Mouse (Mus musculus) forebrain, postnatal 0 days (tissue): Measurements from ENCODE around the gene Gpbar1. TPM values are rescaled to one million over a fixed set of nuclear protein-coding genes. Genes with fewer than 3 reads are reported as not detected.

Source experiments
- ATAC-seq: fragments of 200-750 bp; cut with Nextera tagmentation; 2 replicates; pipeline ENCODE4 v1.8.0; 2017; ENCODE audit warnings: mild to moderate bottlenecking, moderate library complexity
- DNase-seq: peaks from one replicate; pipeline ENCODE4 v3.0.0-alpha.2; 2015
- H3K27ac ChIP-seq: fragments of 300-500 bp; sonication (generic); 2 replicates; pipeline ENCODE4 v1.5.1; 2014; ENCODE audit warnings: low read depth, mild to moderate bottlenecking, antibody characterized with exemption, low read length, moderate library complexity, mixed read lengths
- H3K27me3 ChIP-seq: fragments of 300-500 bp; sonication (generic); 2 replicates; pipeline ENCODE4 v1.6.1; 2014; ENCODE audit warnings: mild to moderate bottlenecking, low read length, mixed read lengths; ENCODE audit not compliant: insufficient read depth
- H3K36me3 ChIP-seq: fragments of 300-500 bp; sonication (generic); 2 replicates; pipeline ENCODE4 v1.6.1; 2014; ENCODE audit warnings: mild to moderate bottlenecking, moderate library complexity; ENCODE audit not compliant: insufficient read depth
- H3K4me1 ChIP-seq: fragments of 300-500 bp; sonication (generic); 2 replicates; pipeline ENCODE4 v1.6.1; 2014; ENCODE audit warnings: antibody characterized with exemption; ENCODE audit not compliant: insufficient read depth
- H3K4me2 ChIP-seq: fragments of 300-500 bp; sonication (generic); 2 replicates; pipeline ENCODE4 v1.6.1; 2014; ENCODE audit warnings: low read depth, mild to moderate bottlenecking, moderate library complexity
- H3K4me3 ChIP-seq: fragments of 300-500 bp; sonication (generic); 2 replicates; pipeline ENCODE4 v1.5.1; 2014; ENCODE audit warnings: low read depth, low read length, mixed read lengths
- H3K9ac ChIP-seq: fragments of 300-500 bp; sonication (generic); 2 replicates; pipeline ENCODE4 v1.6.1; 2014; ENCODE audit warnings: mild to moderate bottlenecking
- H3K9me3 ChIP-seq: fragments of 300-500 bp; sonication (generic); 2 replicates; pipeline ENCODE4 v1.6.1; 2016; ENCODE audit warnings: low read length
- CTCF ChIP-seq: sonication (generic); IDR thresholded peaks from 2 replicates; pipeline ENCODE4 v1.5.1; 2016; ENCODE audit warnings: antibody characterized with exemption, control low read depth, low read depth
- WGBS: fragments of 180-500 bp; shearing (Covaris S2); extraction: QIAGEN DNeasy Blood & Tissue Kit; methylation state at CpG from one replicate; pipeline ENCODE4 v1.1.7; 2014; 5-methylcytosine and 5-hydroxymethylcytosine counted together
- polyA plus RNA-seq: library from polyadenylated mRNA; unstranded; fragments of >200 nt; fragmentation: Nextera tagmentation; extraction: Ambion mirVana; gene quantifications from 2 replicates; pipeline ENCODE4 v1.2.1, GENCODE M21; 2015
- total RNA-seq: library from RNA; depleted of rRNA; stranded (reverse); fragments of >200 nt; gene quantifications from 2 replicates; pipeline ENCODE4 v1.2.3, GENCODE M21; 2014

Gene Gpbar1
- total and polyA plus RNA-seq, 2 experiments from 2014 or later = not detected

GRCm38 (mm10) chr1:74294733-74295455, 16.5 kb downstream of the Gpbar1 start:
- H3K4me1 ChIP-seq = no peaks in the 10 kb centered on the region
- ATAC-seq (no peak), DNase-seq (no peak)
- H3K9me3 ChIP-seq = no peaks in the 10 kb centered on the region
- no peak for TF ChIP-seq CTCF
- no peak overlapping the region for H3K4me2 ChIP-seq
- H3K27me3 ChIP-seq = no peaks in the 10 kb centered on the region
- H3K27ac ChIP-seq = peak overlapping the region; percentile 72
- 91% methylated on average over 6 of the region's 6 CpGs for WGBS
- no peak overlapping the region for H3K4me3 ChIP-seq
- peak overlapping the region; percentile 10; the same call in 1 of the 2 replicates for H3K9ac ChIP-seq
- H3K36me3 ChIP-seq = peaks cover 17% of the 10 kb centered on the region; the same call in 1 of the 2 replicates

GRCm38 (mm10) chr1:74295456-74296171, 17.3 kb downstream of the Gpbar1 start:
- DNase-seq (peak; percentile 73), ATAC-seq (peak; percentile 94)
- Histone ChIP-seq H3K27me3 (no peaks in the 10 kb centered on the region), H3K4me1 (no peaks in the 10 kb centered on the region), H3K4me2 (no peak overlapping the region), H3K36me3 (peaks cover 15% of the 10 kb centered on the region; the same call in 1 of the 2 replicates), H3K4me3 (no peak overlapping the region), H3K9ac (peak overlapping the region; percentile 10; the same call in 1 of the 2 replicates), H3K27ac (peak overlapping the region; percentile 72), H3K9me3 (no peaks in the 10 kb centered on the region)
- WGBS = 14% methylated on average over 9 of the region's 9 CpGs
- TF ChIP-seq CTCF = no peak

GRCm38 (mm10) chr1:74296477-74296876, 18.1 kb downstream of the Gpbar1 start:
- Histone ChIP-seq H3K9me3 (no peaks in the 10 kb centered on the region), H3K4me3 (no peak overlapping the region), H3K36me3 (peaks cover 12% of the 10 kb centered on the region; the same call in 1 of the 2 replicates), H3K27ac (peak overlapping the region; percentile 60), H3K9ac (no peak overlapping the region), H3K4me2 (no peak overlapping the region), H3K27me3 (no peaks in the 10 kb centered on the region), H3K4me1 (no peaks in the 10 kb centered on the region)
- DNase-seq (no peak), ATAC-seq (no peak)
- WGBS = 77% methylated on average over 6 of the region's 6 CpGs
- TF ChIP-seq CTCF = no peak

- Histone ChIP-seq H3K4me1 (no peaks in the 10 kb centered on the region), H3K27me3 (0 out of 2 replicates have a peak, but pooled peaks cover 1% of the 10 kb centered on the region), H3K4me3 (no peak overlapping the region), H3K9me3 (no peaks in the 10 kb centered on the region), H3K36me3 (peaks cover 8% of the 10 kb centered on the region; the same call in 1 of the 2 replicates), H3K4me2 (no peak overlapping the region), H3K9ac (no peak overlapping the region), H3K27ac (no peak overlapping the region)
- ATAC-seq (no peak), DNase-seq (no peak)
- TF ChIP-seq CTCF = no peak
- WGBS = 79% methylated on average over 3 of the region's 3 CpGs
These were observed 18.9 kb downstream of the Gpbar1 start for GRCm38 (mm10) chr1:74297269-74297668.

- Histone ChIP-seq H3K4me1 (no peaks in the 10 kb centered on the region), H3K9me3 (no peaks in the 10 kb centered on the region), H3K27me3 (peaks cover 5% of the 10 kb centered on the region; the same call in 1 of the 2 replicates), H3K36me3 (no peaks in the 10 kb centered on the region), H3K4me3 (no peak overlapping the region), H3K27ac (no peak overlapping the region), H3K4me2 (no peak overlapping the region), H3K9ac (no peak overlapping the region)
- WGBS = 81% methylated on average over 5 of the region's 5 CpGs
- ATAC-seq = no peak
- no peak for TF ChIP-seq CTCF
- no peak for DNase-seq
These were observed 19.9 kb downstream of the Gpbar1 start for GRCm38 (mm10) chr1:74298157-74298750.

- no peaks in the 10 kb centered on the region for H3K36me3 ChIP-seq
- ATAC-seq (no peak), DNase-seq (no peak)
- H3K27me3 ChIP-seq = peaks cover 5% of the 10 kb centered on the region; the same call in 1 of the 2 replicates
- H3K9ac ChIP-seq = no peak overlapping the region
- H3K9me3 ChIP-seq = no peaks in the 10 kb centered on the region
- H3K27ac ChIP-seq = no peak overlapping the region
- TF ChIP-seq CTCF = no peak
- H3K4me3 ChIP-seq = no peak overlapping the region
- 67% methylated on average over 5 of the region's 5 CpGs for WGBS
- H3K4me2 ChIP-seq = no peak overlapping the region
- H3K4me1 ChIP-seq = peaks cover 4% of the 10 kb centered on the region; the same call in 1 of the 2 replicates
These were observed 20.6 kb downstream of the Gpbar1 start for GRCm38 (mm10) chr1:74298996-74299395.
